Mouse (Mus musculus) common myeloid progenitor, adult 5-6 weeks (primary cell): Measurements from ENCODE around the gene Cbs. TPM values are rescaled to one million over a fixed set of nuclear protein-coding genes. Genes with fewer than 3 reads are reported as not detected.

Experiments used
- total RNA-seq: library from RNA; stranded (forward); fragments of 200-1000, 187-1606 nt; gene quantifications from 2 replicates; pipeline ENCODE4 v1.2.3, GENCODE M21; 2017

Gene Cbs
- total RNA-seq, 1 experiment from 2014 or later, result 2.9 TPM

Other genes with a start within 250 kb of the Cbs start
- gene Wdr4, start 117.3 kb downstream of the Cbs start, total RNA-seq, result 15.1 and 18.3 TPM in 2 replicates
- 182 and 243 TPM in 2 replicates for gene Ndufv3, start 117.1 kb downstream of the Cbs start, total RNA-seq
- 23.1 and 25.1 TPM in 2 replicates for gene Pknox1, start 72.5 kb downstream of the Cbs start, total RNA-seq
- 257 and 274 TPM in 2 replicates for gene U2af1, start 21.7 kb upstream of the Cbs start, total RNA-seq
- gene Cryaa, start 40.6 kb upstream of the Cbs start, total RNA-seq, result not detected in 2 replicates
- 21.1 and 29.5 TPM in 2 replicates for gene Sik1, start 218.6 kb upstream of the Cbs start, total RNA-seq